Mouse (Mus musculus) embryonic facial prominence, embryonic 13.5 days (tissue): ENCODE measurements around the gene Ggt6. TPM values are rescaled to one million over a fixed set of nuclear protein-coding genes. Genes with fewer than 3 reads are reported as not detected.

Experiments
- ATAC-seq: fragments of 200-750 bp; cut with Nextera tagmentation; 2 replicates; pipeline ENCODE4 v1.8.0; 2017; ENCODE audit warnings: low read depth; ENCODE audit not compliant: insufficient number of reproducible peaks, insufficient read depth, low FRiP score, low TSS enrichment
- H3K27ac ChIP-seq: fragments of 300-500 bp; sonication (generic); 2 replicates; pipeline ENCODE4 v1.5.1; 2015; ENCODE audit warnings: moderate library complexity, mild to moderate bottlenecking, inconsistent platforms
- H3K27me3 ChIP-seq: fragments of 300-500 bp; sonication (generic); 2 replicates; pipeline ENCODE4 v1.6.1; 2015; ENCODE audit warnings: mild to moderate bottlenecking, inconsistent platforms
- H3K36me3 ChIP-seq: fragments of 300-500 bp; sonication (generic); 2 replicates; pipeline ENCODE4 v1.6.1; 2015; ENCODE audit warnings: mild to moderate bottlenecking, inconsistent platforms
- H3K4me1 ChIP-seq: fragments of 300-500 bp; sonication (generic); 2 replicates; pipeline ENCODE4 v1.6.1; 2015; ENCODE audit warnings: inconsistent platforms
- H3K4me2 ChIP-seq: fragments of 300-500 bp; sonication (generic); 2 replicates; pipeline ENCODE4 v1.6.1; 2015; ENCODE audit warnings: moderate library complexity, mild to moderate bottlenecking, inconsistent platforms
- H3K4me3 ChIP-seq: fragments of 300-500 bp; sonication (generic); 2 replicates; pipeline ENCODE4 v1.5.1; 2015; ENCODE audit warnings: mild to moderate bottlenecking, inconsistent platforms
- H3K9ac ChIP-seq: fragments of 300-500 bp; sonication (generic); 2 replicates; pipeline ENCODE4 v1.6.1; 2015; ENCODE audit warnings: mild to moderate bottlenecking, inconsistent platforms
- H3K9me3 ChIP-seq: fragments of 300-500 bp; sonication (generic); 2 replicates; pipeline ENCODE4 v1.6.1; 2016; ENCODE audit warnings: inconsistent platforms
- WGBS: fragments of 180-500 bp; shearing (Covaris S2); methylation state at CpG from one replicate; pipeline ENCODE4 v1.1.7; 2015; ENCODE audit warnings: mixed read lengths; 5-methylcytosine and 5-hydroxymethylcytosine counted together
- polyA plus RNA-seq: library from polyadenylated mRNA; unstranded; fragments of >200 nt; fragmentation: Nextera tagmentation; extraction: Ambion mirVana; gene quantifications from 2 replicates; pipeline ENCODE4 v1.2.1, GENCODE M21; 2015

Gene Ggt6
- polyA plus RNA-seq, 1 experiment from 2014 or later = 1.3 TPM

DNA sequence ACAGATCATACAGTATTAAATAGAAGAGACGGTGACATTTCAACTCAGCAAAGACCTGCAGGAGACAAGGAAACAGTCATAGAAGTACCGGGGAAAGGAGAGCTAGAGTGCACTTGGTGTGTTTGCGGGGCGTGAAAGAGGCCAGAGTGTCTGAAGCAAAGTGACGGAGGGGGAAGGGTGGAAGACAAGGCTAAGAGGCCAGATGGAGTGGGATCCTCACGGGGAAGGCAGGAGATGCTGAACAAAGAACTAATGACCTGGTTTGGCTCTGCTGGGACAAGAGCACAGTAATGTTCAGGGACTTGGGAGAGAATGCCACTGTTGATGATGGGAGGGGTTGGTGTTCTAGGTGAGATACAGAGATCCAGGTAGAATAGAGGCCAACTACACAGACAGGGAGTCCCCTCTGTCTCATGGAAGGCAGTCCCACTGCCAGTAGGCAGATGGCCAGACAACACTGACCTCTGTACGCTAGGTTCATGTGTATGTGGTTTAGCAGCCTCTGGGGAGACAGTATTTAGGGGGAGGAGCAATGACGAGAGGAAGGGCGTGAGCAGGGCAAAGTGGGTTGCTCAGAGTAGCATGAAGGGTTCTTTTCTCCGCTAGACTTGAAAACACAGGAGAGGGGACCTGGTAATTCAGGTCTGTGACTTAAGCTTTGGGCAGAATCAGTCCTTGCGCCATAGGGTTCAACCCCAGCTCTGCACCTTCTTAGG lies 30.8 kb downstream of the Ggt6 start:
- H3K27me3 ChIP-seq = no peaks in the 10 kb centered on the region
- H3K4me1 ChIP-seq = peaks cover 29% of the 10 kb centered on the region
- H3K9ac ChIP-seq = no peak overlapping the region
- no peaks in the 10 kb centered on the region for H3K36me3 ChIP-seq
- no peak for ATAC-seq
- H3K27ac ChIP-seq = peak overlapping the region; percentile 55; the same call in 1 of the 2 replicates
- no peak overlapping the region for H3K4me3 ChIP-seq
- WGBS = 58% methylated on average over 11 of the region's 11 CpGs
- H3K9me3 ChIP-seq = no peaks in the 10 kb centered on the region
- H3K4me2 ChIP-seq = no peak overlapping the region

- peaks cover 29% of the 10 kb centered on the region for H3K4me1 ChIP-seq
- WGBS = 32% methylated on average over 11 of the region's 11 CpGs
- H3K4me3 ChIP-seq = no peak overlapping the region
- no peaks in the 10 kb centered on the region for H3K27me3 ChIP-seq
- H3K27ac ChIP-seq = peak overlapping the region; percentile 55; the same call in 1 of the 2 replicates
- H3K9ac ChIP-seq = no peak overlapping the region
- peak overlapping the region; percentile 2; the same call in 1 of the 2 replicates for H3K4me2 ChIP-seq
- no peak for ATAC-seq
- no peaks in the 10 kb centered on the region for H3K36me3 ChIP-seq
- no peaks in the 10 kb centered on the region for H3K9me3 ChIP-seq
These were observed 31.6 kb downstream of the Ggt6 start for GRCm38 (mm10) chr11:72466694-72467507.

DNA sequence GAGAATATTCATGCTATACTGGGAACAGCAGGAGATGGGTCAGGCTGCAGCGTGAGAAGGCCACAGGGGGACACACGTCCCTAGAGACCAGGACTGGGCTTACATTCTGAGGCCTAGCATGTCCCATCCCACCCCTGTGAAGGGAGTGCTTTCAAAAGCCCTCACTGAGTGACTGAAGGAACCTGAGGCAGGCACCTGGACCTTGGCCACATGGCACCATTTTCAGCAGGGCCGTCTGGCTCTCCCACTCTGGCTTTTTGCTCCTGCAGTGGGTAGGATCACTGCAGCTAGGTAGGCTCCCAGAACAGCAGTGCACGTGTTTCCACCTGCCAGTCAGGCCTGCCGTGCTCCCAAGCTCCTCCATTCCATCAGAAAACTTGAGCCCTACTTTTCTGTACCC lies 33.2 kb downstream of the Ggt6 start:
- Histone ChIP-seq H3K27ac (peak overlapping the region; percentile 60), H3K9ac (no peak overlapping the region), H3K4me1 (peaks cover 32% of the 10 kb centered on the region), H3K9me3 (no peaks in the 10 kb centered on the region), H3K36me3 (no peaks in the 10 kb centered on the region), H3K4me2 (no peak overlapping the region), H3K27me3 (no peaks in the 10 kb centered on the region), H3K4me3 (no peak overlapping the region)
- 68% methylated on average over 5 of the region's 5 CpGs for WGBS
- ATAC-seq = no peak

DNA sequence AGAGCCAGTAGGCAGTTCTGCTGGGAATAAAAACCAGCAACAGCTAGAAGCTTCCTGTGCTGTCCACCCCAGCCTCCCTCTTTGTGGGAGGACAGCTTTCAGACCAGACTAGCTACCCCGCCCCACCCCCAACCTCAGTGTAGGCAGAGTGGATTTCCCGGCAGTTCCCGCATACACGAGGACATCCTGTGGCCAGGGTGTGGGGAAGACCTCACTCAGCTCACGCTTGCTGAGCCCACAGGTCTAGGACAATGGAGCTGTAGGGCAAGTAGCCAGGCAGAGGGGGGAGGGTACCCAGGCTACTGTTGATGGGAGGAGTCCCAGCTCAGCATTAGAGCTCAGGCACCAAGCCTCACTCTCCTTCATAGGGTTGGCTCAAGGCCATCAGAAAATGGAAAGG lies 33.9 kb downstream of the Ggt6 start:
- Histone ChIP-seq H3K4me3 (no peak overlapping the region), H3K9me3 (no peaks in the 10 kb centered on the region), H3K4me1 (peaks cover 32% of the 10 kb centered on the region), H3K4me2 (no peak overlapping the region), H3K9ac (no peak overlapping the region), H3K36me3 (no peaks in the 10 kb centered on the region), H3K27me3 (no peaks in the 10 kb centered on the region), H3K27ac (peak overlapping the region; percentile 60)
- ATAC-seq = peak; percentile 40; the same call in 1 of the 2 replicates
- 27% methylated on average over 5 of the region's 5 CpGs for whole genome bisulfite sequencing

DNA sequence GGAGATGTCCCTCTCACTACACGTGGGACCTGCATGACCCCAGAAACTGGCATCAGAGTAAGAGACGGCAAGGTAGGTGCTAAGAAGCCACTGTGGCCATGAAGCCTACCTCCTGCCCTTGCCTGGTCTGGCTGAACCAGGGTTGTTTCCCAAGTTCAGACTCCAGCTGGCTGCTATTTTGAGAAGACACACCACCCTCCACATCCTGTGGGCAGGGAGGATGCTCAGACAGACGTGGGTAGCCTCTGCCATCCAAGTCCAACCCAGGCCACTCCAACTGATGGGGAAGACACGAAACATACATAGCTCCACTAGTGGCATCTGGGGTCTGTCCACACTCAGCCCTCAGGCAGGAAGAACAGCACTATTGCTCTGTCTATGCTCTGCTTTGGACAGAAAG lies 34.7 kb downstream of the Ggt6 start:
- H3K27ac ChIP-seq = peak overlapping the region; percentile 23

DNA sequence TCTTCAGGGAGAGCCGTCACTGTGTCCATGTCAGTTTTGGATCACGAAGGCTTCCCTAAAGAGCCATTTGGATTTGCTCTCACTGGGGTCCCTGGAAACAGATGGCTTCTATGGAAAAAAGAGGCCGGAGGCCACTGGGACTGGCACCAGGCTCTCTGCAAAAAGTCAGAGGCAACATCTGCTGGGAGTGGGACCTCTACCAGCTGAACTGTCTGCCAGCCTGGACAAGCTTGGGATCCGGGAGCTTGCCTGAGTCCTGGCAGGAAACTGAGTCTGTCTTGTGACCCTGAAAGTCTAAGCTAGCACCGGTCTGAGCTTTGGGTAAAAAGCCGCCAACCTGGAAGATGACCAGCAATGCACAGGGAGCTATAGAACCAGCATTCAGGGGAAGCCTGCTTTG lies 36.1 kb downstream of the Ggt6 start:
- no peaks in the 10 kb centered on the region for H3K27me3 ChIP-seq
- H3K36me3 ChIP-seq = no peaks in the 10 kb centered on the region
- no peak overlapping the region for H3K9ac ChIP-seq
- ATAC-seq = no peak
- 81% methylated on average over 6 of the region's 6 CpGs for WGBS
- no peak overlapping the region for H3K27ac ChIP-seq
- peaks cover 29% of the 10 kb centered on the region for H3K4me1 ChIP-seq
- no peaks in the 10 kb centered on the region for H3K9me3 ChIP-seq
- no peak overlapping the region for H3K4me3 ChIP-seq
- no peak overlapping the region for H3K4me2 ChIP-seq

More for the DNA sequence above, 34.7 kb downstream of the Ggt6 start:
- H3K4me3 ChIP-seq = no peak overlapping the region
- no peak overlapping the region for H3K9ac ChIP-seq
- no peaks in the 10 kb centered on the region for H3K9me3 ChIP-seq
- H3K4me1 ChIP-seq = peaks cover 35% of the 10 kb centered on the region
- H3K4me2 ChIP-seq = no peak overlapping the region
- H3K36me3 ChIP-seq = no peaks in the 10 kb centered on the region
- 68% methylated on average over 4 of the region's 4 CpGs for WGBS
- no peaks in the 10 kb centered on the region for H3K27me3 ChIP-seq
- ATAC-seq = no peak

GRCm38 (mm10) chr11:72473540-72473939 lies 38.2 kb downstream of the Ggt6 start:
- WGBS = 65% methylated on average over 4 of the region's 4 CpGs
- Histone ChIP-seq H3K9me3 (no peaks in the 10 kb centered on the region), H3K4me2 (no peak overlapping the region), H3K4me3 (no peak overlapping the region), H3K27ac (no peak overlapping the region), H3K27me3 (no peaks in the 10 kb centered on the region), H3K9ac (no peak overlapping the region), H3K4me1 (peaks cover 34% of the 10 kb centered on the region), H3K36me3 (no peaks in the 10 kb centered on the region)
- ATAC-seq = no peak

GRCm38 (mm10) chr11:72474926-72475325 lies 39.6 kb downstream of the Ggt6 start:
- 69% methylated on average over 3 of the region's 3 CpGs for WGBS
- no peak overlapping the region for H3K27ac ChIP-seq
- no peak for ATAC-seq

DNA sequence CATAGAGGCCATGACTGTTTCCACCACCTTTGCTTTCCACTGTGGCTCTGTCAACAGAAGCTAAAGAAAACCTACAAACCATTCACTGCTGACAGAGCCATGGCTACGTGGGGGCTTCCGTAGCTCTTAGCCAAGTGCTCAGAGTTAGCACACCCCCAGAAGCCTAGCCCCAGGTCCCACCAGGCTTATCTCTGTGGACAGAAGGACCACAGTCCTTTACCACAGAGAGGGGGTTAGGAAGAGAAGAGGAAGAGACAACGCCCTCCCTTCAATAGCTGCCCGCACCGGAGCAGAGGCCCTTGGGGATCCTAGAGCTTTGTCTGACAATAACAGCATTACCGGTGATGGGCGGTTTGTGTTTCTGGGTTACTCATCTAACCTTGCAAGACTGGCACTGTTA lies 40.1 kb downstream of the Ggt6 start:
- no peak overlapping the region for H3K9ac ChIP-seq
- H3K9me3 ChIP-seq = no peaks in the 10 kb centered on the region
- H3K4me2 ChIP-seq = no peak overlapping the region
- no peak overlapping the region for H3K27ac ChIP-seq
- no peak for ATAC-seq
- H3K36me3 ChIP-seq = no peaks in the 10 kb centered on the region
- no peak overlapping the region for H3K4me3 ChIP-seq
- peaks cover 29% of the 10 kb centered on the region for H3K4me1 ChIP-seq
- WGBS = 75% methylated on average over 7 of the region's 7 CpGs
- H3K27me3 ChIP-seq = no peaks in the 10 kb centered on the region

More at GRCm38 (mm10) chr11:72474926-72475325, 39.6 kb downstream of the Ggt6 start:
- Histone ChIP-seq H3K9me3 (no peaks in the 10 kb centered on the region), H3K4me1 (peaks cover 29% of the 10 kb centered on the region), H3K9ac (no peak overlapping the region), H3K4me3 (no peak overlapping the region), H3K27me3 (no peaks in the 10 kb centered on the region), H3K36me3 (no peaks in the 10 kb centered on the region), H3K4me2 (no peak overlapping the region)

DNA sequence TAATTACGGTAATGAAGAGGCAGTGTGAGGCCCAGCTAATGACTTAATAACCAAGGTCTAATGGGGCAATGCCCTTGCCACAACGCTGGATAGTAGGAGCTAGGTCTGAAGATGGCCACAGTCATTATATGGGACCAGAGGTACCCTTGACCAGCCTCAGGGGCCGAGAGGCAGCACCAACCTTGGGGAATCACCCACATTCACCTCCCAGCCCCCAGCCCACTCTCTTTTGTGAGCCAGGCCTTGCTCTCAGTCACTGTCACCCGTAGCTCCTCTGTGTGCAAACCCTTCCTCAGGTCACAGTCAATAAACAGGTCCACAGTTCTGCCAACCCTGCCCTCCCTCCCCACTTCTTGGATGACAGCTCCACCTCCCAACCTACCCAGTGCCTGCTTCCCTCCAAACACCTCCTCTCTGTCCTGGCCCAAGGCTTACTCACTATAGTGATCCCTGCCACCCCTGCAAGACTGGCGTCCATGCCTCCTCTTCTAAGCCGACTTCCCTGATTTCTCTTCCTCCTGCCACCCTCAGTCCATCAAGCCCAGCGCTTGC lies 40.8 kb downstream of the Ggt6 start:
- Histone ChIP-seq H3K4me3 (no peak overlapping the region), H3K4me1 (peaks cover 29% of the 10 kb centered on the region), H3K9me3 (no peaks in the 10 kb centered on the region), H3K27ac (no peak overlapping the region), H3K27me3 (no peaks in the 10 kb centered on the region), H3K36me3 (no peaks in the 10 kb centered on the region), H3K4me2 (no peak overlapping the region), H3K9ac (no peak overlapping the region)
- ATAC-seq = no peak
- WGBS = 75% methylated on average over 7 of the region's 7 CpGs

DNA sequence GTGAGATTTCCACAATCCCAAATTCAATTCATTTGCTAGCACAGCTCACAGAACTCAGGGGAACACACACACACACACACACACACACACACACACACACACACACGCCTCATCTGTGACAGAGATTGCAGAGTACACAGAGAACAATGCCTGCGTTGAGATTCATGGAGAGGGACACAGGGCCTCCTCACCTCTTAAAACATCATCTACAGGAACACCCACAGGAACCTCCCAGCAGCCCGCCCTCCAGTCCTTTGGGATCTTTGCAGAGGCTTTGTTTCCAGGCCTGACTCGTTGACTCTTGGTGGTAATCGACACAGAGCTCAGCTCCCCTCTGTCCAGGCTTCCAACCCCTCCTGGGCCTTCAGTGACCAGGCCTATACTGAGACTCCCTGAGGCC lies 41.9 kb downstream of the Ggt6 start:
- Histone ChIP-seq H3K9me3 (no peaks in the 10 kb centered on the region), H3K4me1 (peaks cover 36% of the 10 kb centered on the region), H3K36me3 (no peaks in the 10 kb centered on the region), H3K4me3 (no peak overlapping the region), H3K27me3 (no peaks in the 10 kb centered on the region), H3K27ac (no peak overlapping the region), H3K4me2 (no peak overlapping the region), H3K9ac (no peak overlapping the region)
- WGBS = 39% methylated on average over 5 of the region's 5 CpGs
- no peak for ATAC-seq
